Mouse (Mus musculus) kidney, postnatal 10 days (tissue): ENCODE data around the gene Itga2.

Experiments used
- DNase-seq: peaks from one replicate; pipeline ENCODE4 v3.0.0; 2021; ENCODE audit warnings: mixed read lengths

Itga2 gene

DNA sequence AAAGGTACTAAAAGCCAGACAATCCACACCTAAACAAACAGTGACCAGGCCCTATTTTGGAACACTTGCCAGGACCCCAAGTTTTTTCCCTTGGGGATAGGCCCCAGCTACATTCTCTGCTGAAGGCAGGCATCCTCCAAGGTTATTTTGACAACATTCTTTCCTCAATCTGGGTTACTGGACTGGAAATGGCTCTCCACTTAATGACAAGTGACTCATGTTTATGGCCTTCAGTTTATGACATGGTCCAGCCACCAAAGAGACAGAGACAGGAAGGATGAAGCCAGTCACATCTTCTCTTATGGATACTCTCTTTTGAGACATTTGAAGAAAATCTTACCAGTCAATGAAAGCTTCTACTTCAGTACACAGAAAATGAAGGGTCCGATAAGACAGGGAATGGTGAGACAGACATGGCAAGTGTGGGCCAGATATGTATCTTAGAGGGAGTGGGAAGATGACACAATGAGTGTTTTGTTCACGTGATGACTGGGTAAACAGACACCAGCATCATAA, 55.8 kb downstream of the Itga2 start:
- no peak for DNase-seq

DNA sequence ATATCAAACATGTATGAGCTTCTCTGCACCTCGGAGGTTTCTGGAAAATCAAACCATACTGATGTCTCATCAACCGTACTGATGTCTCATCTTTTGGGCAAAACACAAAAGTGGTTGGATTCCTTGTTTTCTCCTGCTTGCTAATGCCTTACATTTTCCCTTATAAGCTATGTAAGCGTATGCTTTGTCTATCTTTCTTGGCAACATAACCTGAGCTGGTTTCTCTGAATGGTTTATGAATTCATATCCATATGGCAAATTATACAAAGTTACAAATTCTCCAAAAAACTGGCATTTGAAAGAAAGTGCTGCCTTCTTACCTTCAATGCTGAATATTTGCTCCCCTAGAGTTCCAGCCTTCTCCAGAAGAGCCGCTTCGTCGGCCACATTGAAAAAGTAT, 57.2 kb downstream of the Itga2 start:
- no peak for DNase-seq

DNA sequence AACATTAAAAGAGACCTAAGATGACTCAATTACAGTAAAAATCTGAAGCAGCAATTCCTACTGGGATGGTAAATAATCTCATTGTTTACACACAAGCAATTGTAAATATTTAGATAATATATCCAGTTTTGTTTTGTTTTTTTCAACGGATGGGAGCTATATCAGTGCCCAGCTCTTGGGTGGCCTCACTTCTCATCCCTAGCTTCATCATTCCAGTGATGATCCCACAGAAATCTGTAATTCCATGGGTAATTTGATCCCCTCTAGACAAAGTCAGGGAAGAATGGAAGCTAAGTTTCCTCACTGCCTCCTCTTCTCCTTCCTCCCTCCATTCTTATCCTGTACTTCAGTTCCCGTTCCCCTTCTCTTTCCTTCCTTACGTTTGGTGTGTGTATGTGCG, 74.4 kb downstream of the Itga2 start:
- DNase-seq, result no peak

DNA sequence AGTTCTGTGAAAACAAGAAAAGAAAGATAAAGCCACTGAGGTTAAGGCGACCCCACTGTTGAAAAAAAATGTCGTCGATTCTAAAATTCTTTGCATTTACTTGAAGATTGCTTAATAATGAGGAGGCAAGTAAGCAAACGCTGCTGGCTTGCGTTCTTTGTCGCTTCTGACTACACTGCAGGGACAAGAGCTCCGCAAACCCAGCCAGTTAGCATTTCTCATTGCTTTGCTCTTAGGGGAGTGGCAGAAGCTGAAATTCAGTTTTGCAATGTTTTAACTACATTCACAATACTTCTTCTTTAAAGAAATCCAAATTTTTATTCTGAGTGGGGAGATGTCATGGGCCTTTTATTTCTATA, 75.7 kb downstream of the Itga2 start:
- no peak for DNase-seq

DNA sequence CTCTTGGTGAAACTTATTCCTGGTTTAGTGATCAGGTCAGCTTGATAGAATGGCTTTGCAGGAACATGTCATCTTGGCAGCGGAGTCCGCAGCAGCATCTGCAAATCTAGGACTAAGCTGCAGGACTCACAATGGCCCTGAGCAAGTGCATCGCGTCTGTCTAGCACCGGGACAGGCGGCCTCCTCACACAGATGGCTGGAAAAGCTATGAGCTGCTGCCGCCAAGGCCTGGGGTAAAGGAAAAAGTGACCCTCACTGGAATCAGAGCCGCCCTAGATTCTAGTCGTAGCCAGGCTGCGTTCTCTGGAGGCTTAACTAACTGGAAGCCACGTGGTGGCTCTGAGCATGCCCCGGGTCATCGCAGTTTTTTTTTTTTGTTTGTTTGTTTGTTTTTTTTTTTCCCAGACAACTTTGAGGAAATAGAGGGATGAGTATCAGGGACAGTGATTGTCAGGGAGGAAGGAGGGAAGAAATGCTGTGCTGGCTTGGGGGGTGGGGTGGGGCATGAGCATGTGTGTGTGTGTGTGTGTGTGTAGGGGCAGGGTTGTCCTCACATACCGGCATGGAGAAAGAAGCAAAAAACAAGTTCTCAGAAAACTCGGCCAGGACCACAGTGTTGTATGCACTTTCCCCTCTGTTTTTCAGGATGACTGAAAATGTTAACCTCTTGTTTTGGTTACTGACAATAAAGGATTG, 76.2 kb downstream of the Itga2 start:
- DNase-seq, result peak; percentile 22

DNA sequence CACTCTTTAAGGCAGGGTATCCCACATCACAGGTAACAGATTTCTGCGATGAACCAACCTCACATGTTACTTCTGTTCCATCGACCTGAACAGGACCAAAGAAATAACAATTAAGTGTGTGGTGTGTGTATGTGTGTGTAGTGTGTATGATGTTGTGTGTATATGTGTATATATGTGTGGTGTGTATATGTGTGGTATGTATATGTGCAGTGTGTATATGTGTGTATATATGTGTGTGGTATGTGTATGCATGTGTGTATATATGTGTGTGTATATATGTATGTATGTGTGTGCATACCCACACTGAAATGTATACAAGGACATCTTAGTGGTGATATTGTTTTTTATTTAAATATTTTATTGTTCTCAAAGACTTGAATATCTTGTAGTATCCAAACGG, 77.5 kb downstream of the Itga2 start:
- DNase-seq, result no peak

DNA sequence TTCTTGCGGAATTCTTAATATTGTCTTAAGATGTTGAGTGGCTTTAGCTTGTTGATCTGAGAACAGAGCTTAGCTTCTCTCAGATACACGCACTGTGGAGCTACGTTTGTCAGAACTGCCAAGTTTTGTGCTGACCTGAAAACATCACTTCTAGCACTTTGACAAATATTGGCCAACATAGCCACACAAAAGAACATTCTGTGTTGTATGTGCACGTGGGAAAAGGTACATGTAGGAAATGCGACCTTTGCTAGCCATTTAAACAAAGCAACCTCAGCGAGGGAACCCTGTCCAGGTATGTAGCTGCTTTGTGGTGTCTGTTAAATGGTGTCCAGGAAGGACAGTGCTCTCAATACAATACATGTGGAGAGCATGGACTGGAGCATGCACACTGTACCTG, 77.9 kb downstream of the Itga2 start:
- DNase-seq, result no peak

DNA sequence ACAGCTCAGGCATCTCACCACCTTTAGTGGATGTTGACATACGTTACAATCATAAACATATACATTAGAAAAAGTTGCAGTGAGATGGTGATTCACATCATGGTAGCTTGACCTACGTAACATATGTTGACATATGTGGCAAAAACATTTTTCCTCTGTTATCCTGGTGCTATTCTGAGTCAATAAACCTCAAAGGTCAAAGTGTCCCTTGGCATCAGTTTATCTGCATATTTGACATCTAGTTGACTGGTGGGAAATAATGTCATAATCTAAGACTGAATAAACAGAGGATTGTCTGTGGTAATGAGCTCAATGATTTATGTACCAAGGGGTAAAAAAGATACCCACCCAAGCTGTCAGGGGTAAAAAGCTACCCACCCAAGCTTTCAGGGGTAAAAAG, 78.7 kb downstream of the Itga2 start:
- DNase-seq, result no peak

DNA sequence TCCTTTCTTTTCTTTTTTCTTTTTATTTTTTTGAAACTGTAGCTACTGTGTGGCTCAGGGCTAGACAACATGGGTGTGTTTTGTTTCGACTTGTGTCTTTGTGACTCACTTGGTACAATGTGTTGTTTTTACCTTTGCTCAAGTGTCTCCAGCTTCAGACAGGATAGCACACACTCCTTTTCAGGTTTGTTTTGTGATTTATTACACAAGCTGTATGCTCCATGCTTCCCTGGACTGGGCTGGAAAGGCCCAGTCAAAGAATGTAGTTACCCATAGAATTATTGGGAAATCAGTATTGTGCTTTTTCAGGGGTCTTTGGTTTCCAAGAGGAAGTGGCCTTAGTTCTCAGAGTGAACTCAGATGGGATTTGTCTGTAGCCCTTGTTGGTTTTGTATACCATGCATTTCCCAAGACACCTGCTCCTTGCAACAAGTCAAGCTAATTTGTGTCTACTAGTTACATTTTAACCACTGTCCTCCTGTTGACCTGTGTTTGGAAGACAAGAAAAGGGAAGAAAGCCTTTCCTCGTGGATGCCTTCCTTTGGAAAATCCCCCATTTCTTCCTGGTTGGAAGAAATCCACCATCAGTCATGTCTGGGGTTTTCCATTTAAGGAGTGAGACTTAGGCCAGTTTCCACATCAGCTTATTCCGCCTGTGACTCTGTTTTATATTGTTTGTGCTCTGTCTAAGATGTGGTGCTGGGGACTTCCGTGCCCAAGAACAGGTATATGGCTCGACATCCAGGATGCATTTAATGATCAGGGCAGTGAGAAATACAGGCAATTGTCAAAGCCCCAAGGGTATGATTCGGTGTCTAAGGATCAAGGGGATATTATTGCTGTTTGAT, 79.4 kb downstream of the Itga2 start:
- DNase-seq, result no peak

DNA sequence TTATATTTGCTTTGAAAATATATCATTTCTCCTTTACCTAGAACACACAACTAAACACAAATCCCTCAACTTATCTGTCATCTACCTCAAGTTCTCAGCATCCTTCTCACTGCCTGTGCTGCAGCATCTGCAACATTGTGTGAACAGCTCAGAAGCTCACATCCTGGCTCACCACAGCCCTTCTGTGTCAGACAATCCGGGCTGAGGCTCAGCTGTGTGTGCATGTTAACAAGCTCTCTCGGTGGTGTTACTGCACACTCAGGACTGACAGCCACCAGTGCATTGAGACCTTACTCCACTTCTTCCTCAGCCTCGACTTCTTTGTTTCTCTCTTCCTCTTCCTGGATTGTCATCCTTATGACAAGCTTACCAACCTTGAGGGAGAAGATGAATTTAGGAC, 83.0 kb downstream of the Itga2 start:
- no peak for DNase-seq

DNA sequence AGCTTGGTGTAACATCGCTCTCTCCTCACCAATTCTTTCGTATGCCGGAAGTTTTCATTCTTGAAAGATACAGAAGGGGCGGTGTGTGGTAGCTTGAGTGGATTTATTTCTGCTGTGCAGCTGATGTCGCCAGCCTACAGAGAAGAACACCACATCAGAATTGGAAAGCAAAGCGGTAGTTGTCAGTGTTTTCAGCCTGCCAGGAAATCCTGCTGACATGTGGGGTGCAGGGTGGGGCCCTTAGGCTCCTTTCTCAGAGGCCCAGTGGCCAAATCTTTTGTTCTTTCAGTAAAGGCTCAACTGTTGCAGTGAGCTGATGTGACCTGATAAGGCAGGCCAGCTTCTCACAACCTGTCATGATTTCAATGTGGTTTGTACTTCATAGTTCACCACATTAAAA, 86.1 kb downstream of the Itga2 start:
- no peak for DNase-seq

DNA sequence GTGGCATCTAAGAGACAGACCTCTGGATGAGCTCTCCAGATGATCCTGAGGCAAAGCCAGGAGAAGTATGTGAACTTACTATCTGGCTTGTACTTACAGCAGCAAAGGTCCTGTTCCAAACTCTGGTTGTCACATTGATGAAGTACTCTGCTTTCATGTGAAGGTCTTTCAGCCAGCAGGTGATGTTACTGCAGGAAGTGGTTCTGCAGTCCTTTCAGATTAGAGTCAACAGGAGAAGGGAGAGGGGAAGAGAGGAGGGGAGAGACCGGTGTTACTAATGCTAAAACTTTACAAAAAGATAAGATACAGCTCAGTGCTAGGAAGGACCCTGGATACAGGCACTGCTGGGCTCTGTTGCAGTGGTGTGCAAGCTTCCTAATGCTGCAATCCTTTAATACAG, 88.6 kb downstream of the Itga2 start:
- no peak for DNase-seq

DNA sequence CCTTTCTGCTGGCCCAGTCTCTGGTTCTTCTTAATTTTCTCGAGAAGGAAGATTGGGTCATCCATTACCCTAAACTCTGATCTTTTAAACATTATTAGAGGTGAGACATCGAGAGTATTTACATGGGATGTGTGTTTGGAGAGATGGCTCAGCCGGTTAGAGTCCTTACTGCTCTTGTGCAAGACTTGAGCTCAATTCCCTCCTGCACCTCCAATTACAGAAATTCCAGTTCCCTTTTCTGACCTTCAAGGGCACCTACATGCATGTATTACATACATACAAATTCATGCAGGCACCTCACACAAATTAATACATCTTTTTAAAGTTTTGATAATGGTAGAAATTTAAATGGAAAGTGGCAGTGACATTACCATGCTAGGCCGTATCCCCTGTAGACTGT, 91.4 kb downstream of the Itga2 start:
- DNase-seq, result no peak

DNA sequence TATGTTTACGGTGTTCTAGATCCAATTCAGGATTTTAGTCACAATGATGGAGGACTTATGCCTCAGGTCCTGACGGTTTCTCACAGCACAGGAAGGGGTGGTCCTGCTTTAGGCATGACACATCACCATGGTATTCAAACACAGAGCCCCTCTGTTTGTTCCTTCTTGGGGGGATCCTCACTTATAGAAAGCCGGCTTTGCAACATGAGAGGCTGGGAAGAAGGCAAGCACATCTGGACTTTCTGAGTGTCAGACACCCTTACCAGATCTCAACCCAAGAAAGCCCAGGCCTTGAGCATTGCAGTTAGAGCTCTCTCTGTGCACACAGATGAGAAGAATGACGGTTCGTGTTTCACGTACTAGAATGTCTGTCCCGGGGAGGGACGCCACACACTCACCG, 92.8 kb downstream of the Itga2 start:
- no peak for DNase-seq

DNA sequence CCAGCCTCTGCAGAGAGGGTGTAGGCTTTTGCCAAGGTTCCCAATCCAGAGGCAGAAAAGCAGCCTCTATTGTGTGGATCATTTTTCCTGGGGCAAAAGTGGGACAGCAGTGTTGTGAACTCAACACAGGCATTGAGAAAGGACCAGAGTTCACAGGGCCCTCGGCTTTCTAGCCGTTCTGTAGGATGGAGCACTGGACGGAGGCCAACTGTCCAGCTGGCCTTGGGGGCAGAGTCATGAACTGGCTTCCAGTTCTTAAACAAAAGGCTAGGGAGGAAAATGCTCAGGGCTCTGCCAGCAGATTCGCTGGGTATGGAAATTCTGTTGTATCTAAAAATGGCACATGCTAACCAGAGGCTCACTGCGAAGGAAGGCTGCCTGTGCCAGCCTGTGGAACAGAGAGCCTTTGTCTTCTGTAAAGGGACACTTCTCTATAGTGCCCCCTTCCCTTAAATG, 93.3 kb downstream of the Itga2 start:
- peak; percentile 90 for DNase-seq

DNA sequence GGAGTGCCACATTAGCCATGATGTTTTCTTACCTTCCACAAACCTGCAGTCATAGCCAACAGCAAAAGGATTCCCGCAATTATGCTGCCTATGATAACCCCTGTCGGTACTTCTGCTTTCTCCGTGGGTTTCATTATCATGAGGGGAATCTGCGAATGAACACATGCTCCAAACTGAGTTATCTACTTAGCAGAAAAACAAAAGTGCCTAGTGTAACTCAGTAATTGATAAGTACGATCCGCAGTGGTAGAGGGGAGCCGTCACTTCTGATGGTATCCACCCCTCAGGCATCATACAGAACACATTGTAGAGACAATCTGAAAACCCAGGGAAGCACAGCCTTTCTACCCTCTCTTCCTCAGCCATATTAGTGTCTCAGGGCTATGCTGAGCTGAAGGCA, 94.8 kb downstream of the Itga2 start:
- DNase-seq, result no peak

DNA sequence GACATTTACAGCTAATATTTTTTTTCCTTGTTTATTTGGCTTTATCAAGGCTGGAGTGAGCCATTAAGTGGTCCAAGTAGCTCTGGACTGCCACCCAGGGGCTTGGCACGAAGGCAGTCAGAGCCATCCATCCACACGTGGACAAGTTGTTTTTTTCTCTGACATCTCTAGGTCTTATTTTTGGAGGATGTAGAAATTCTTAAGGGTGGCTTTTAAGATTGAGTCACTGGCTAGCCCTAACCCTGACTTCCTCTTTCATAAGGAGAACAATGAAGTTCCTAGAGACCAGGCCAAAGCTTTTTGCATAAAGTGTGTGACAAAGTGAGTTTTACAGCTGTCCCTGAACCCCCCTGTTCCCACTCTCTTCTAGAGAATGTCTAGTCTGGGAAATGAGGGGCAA, 97.3 kb downstream of the Itga2 start:
- DNase-seq, result no peak

DNA sequence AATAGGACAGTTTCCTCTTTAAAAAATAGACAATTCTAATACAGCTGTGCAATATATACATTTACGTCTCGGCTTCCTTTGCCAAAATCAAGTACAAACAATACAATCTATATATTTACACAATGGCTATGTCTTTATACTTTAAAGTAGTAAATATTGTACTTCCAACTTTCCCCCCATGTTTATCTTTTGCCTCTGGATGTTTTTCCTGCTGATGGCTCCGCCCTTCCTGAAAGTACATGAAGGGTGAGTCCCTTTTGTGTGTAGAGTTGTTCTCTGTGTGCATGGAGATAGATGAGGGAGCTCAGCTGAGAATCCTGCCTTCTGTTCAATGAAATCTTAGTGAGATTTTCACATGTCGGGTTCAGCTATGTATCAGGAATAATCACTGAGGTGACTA, 98.5 kb downstream of the Itga2 start:
- no peak for DNase-seq

DNA sequence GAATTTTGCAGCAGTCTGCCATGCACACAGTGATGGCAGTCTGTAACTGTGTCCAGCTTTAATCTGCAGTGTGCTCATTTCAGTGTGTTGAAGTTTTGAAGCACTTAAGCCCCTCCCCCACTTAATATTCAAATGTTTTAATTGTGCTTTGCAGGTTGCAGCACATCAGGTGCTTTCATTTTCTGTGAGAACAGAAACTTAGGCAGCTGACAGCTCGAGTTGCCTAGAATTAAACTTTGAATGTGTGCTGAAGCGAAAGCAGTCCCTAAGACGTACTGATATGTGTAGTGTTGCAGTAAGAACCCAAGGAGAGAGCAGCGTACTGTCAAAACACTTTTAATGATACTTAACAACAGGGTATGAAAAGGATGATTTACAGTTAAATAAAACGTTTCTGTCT, 99.1 kb downstream of the Itga2 start:
- no peak for DNase-seq

DNA sequence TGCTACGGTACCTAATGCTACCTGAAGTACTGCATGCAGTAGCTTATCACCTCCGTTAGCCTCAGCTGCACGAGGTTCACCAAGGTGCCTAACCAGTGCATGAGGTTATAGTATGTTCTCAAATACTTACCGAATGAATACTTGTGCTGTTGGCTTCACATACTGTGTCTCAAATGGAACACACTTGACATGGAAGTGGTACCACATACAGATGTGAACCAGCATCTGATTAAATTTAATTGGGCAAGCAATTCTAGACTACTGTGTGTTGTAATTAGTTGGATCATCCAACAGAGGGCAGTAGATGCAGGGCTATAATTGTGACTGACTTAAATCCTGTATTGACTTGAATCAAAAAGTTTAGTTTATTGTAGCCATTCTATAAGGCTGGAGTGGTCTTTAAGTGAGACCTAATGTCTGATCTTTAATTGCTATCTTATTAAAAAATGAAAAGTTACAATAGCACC, 100.5 kb downstream of the Itga2 start:
- DNase-seq, result no peak

DNA sequence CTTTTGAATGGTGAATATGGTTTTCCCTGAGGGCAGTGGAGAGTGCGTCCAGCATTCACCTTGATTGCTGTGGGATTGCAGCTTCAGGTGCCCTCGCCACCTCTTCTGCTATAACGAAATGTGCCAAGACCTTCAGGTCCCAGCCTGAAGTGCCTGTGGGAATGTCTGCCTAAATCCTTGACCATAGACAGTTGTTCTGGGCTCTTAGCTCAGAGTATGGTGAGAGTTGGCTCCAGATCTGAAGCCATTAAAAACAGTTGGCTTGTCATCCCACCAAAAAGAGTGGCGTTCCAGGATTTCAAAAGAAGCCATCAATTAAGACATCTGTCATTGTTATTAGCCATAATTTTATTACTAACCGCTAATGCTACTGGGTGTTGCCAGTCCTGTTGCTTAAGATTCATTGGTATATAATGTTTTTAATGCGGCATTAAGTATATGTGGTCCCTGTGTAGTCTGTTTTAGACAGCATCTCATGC, 106.5 kb downstream of the Itga2 start:
- DNase-seq, result no peak

DNA sequence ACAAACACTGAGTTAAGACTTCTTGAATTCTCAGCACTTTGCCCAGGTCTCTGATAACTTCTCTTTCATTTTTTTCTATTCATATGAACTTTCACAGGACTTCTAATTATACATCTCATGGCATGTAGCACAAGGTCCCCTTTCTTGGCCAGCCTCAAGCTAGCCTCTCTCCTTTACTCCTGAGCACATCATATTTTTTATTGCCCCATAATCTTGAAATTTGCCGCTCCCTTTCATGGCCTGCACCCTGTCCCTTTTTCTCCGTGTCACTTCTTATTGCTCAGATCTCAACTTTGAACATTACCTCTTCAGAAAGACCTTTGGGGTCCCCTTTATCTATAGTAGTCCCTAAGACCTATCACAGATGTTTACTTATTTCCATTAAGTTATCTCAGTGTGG, 109.0 kb downstream of the Itga2 start:
- no peak for DNase-seq

DNA sequence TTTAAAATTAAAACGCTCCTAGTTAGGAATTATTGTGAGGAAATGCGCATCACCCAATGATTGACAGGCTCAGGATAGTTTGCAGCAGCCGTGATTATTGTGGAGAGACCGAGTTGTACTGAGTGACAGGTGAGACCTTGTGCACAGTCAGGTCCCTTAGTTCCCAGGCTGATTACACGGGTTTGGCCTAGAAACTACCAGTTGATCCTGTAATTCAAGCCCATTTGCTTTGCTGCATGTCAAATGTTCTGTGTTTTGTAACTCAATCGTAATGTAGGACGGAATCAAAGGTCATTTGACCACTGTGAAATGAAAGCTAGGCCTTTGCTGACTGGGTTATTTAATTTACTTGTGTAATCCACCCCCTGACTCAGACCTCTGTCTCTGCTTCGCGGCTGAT, 113.4 kb downstream of the Itga2 start:
- no peak for DNase-seq

DNA sequence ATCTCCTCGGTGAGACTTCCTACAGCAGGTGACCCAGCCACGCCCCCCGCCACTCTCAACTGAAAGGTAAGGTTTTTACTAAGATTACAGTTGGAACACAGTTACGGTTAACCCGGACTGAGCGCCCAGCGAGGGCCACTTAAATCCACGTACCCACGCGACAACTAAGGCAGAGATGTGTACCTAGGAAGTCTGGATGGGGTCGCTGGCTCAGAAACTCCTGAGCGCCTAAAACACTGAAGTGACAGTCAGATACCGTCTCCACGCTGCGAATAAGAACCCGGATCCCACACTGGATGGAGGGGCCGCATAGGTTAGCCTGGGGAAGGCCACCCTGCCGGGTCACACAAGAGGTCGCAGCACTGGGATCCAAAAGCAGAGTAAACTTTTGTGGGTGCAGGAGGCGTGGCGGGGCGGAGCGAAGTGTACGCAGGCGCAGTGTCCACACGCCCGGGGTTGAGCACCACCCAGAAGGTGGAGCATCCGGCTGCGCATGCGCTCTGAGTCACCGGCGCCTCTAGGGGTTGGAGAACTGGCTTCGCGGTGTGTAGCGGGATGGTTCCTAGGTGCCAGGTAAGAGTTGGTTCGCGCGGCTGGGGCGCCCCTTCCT, 114.0 kb downstream of the Itga2 start, which contains the start of gene Mocs2:
Gene Mocs2 (plus strand): TSS at position 486 of the 610 bp plus-strand sequence.
- DNase-seq, result peak; percentile 97
